Mouse (Mus musculus) midbrain, embryonic 16.5 days (tissue): ENCODE measurements around the gene Olfr356. TPM values are rescaled to one million over a fixed set of nuclear protein-coding genes. Genes with fewer than 3 reads are reported as not detected.

Experiments used
- ATAC-seq: fragments of 200-750 bp; cut with Nextera tagmentation; 2 replicates; pipeline ENCODE4 v1.8.0; 2017; ENCODE audit warnings: moderate TSS enrichment
- H3K27ac ChIP-seq: fragments of 300-500 bp; sonication (generic); 2 replicates; pipeline ENCODE4 v1.5.1; 2014; ENCODE audit warnings: mild to moderate bottlenecking, low read length, mixed read lengths
- H3K27me3 ChIP-seq: fragments of 300-500 bp; sonication (generic); 2 replicates; pipeline ENCODE4 v1.6.1; 2014; ENCODE audit warnings: low read depth, low read length, mixed read lengths; ENCODE audit not compliant: control insufficient read depth, insufficient read depth
- H3K36me3 ChIP-seq: fragments of 300-500 bp; sonication (generic); 2 replicates; pipeline ENCODE4 v1.6.1; 2014; ENCODE audit warnings: mild to moderate bottlenecking, low read length, moderate library complexity, mixed read lengths; ENCODE audit not compliant: control insufficient read depth, insufficient read depth
- H3K4me1 ChIP-seq: fragments of 300-500 bp; sonication (generic); 2 replicates; pipeline ENCODE4 v1.6.1; 2014; ENCODE audit warnings: mild to moderate bottlenecking, low read length, mixed read lengths; ENCODE audit not compliant: control insufficient read depth, insufficient read depth
- H3K4me2 ChIP-seq: fragments of 300-500 bp; sonication (generic); 2 replicates; pipeline ENCODE4 v1.6.1; 2014; ENCODE audit warnings: mild to moderate bottlenecking, low read length, mixed read lengths
- H3K4me3 ChIP-seq: fragments of 300-500 bp; sonication (generic); 2 replicates; pipeline ENCODE4 v1.5.1; 2014; ENCODE audit warnings: low read depth, mild to moderate bottlenecking, low read length, moderate library complexity, mixed read lengths
- H3K9ac ChIP-seq: fragments of 300-500 bp; sonication (generic); 2 replicates; pipeline ENCODE4 v1.6.1; 2014; ENCODE audit warnings: low read depth, low read length, mixed read lengths
- H3K9me3 ChIP-seq: fragments of 300-500 bp; sonication (generic); replicated peaks from 2 replicates; pipeline ENCODE4 v1.6.1; 2014; ENCODE audit warnings: mild to moderate bottlenecking, low read length, mixed read lengths; ENCODE audit not compliant: control insufficient read depth, poor library complexity, severe bottlenecking
- WGBS: fragments of 180-500 bp; shearing (Covaris S2); extraction: QIAGEN DNeasy Blood & Tissue Kit; methylation state at CpG from one replicate; pipeline ENCODE4 v1.1.7; 2014; 5-methylcytosine and 5-hydroxymethylcytosine counted together
- polyA plus RNA-seq: library from polyadenylated mRNA; unstranded; fragments of >200 nt; fragmentation: Nextera tagmentation; extraction: Ambion mirVana; gene quantifications from 2 replicates; pipeline ENCODE4 v1.2.1, GENCODE M21; 2015

Olfr356 gene
- not detected in 2 replicates for polyA plus RNA-seq

- WGBS: 82% methylated on average over 2 of the region's 2 CpGs
- Histone ChIP-seq H3K36me3 (no peaks in the 10 kb centered on the region), H3K9ac (no peak within 1 kb of the TSS), H3K4me2 (no peak within 1 kb of the TSS), H3K4me1 (no peaks in the 10 kb centered on the region), H3K9me3 (no peaks in the 10 kb centered on the region; the same call in none of the 2 replicates), H3K27ac (no peak within 1 kb of the TSS), H3K27me3 (no peaks in the 10 kb centered on the region), H3K4me3 (no peak within 1 kb of the TSS)
- no peak for ATAC-seq
Measured at GRCm38 (mm10) chr2:36936821-36937220, at the start of gene Olfr356. Gene Olfr356 (plus strand): TSS chr2:36937121.

GRCm38 (mm10) chr2:36892836-36893235 lies 44.1 kb upstream of the Olfr356 start, which contains the start of gene Olfr353:
Gene Olfr353 (minus strand): TSS chr2:36892936.
- Histone ChIP-seq H3K36me3 (no peaks in the 10 kb centered on the region), H3K27ac (no peak within 1 kb of the TSS), H3K27me3 (no peaks in the 10 kb centered on the region), H3K4me2 (no peak within 1 kb of the TSS), H3K4me1 (no peaks in the 10 kb centered on the region), H3K9me3 (peaks cover 16% of the 10 kb centered on the region), H3K9ac (no peak within 1 kb of the TSS), H3K4me3 (no peak within 1 kb of the TSS)
- ATAC-seq: no peak

- no peak for ATAC-seq
- Histone ChIP-seq H3K4me2 (no peak overlapping the region), H3K9me3 (peaks cover 12% of the 10 kb centered on the region)
Measured at GRCm38 (mm10) chr2:36897114-36897513, 39.8 kb upstream of the Olfr356 start.

GRCm38 (mm10) chr2:36905380-36905779 lies 31.5 kb upstream of the Olfr356 start, which contains the start of gene Olfr354:
Gene Olfr354 (plus strand): TSS chr2:36905680.
- Histone ChIP-seq H3K4me3 (no peak within 1 kb of the TSS), H3K27ac (no peak within 1 kb of the TSS), H3K9me3 (peaks cover 5% of the 10 kb centered on the region; the same call in 1 of the 2 replicates), H3K4me1 (no peaks in the 10 kb centered on the region), H3K36me3 (no peaks in the 10 kb centered on the region), H3K4me2 (no peak within 1 kb of the TSS), H3K27me3 (no peaks in the 10 kb centered on the region), H3K9ac (no peak within 1 kb of the TSS)
- no peak for ATAC-seq

More at GRCm38 (mm10) chr2:36897114-36897513, 39.8 kb upstream of the Olfr356 start:
- no peak overlapping the region for H3K4me3 ChIP-seq
- no peak overlapping the region for H3K9ac ChIP-seq
- no peaks in the 10 kb centered on the region for H3K36me3 ChIP-seq
- H3K4me1 ChIP-seq: no peaks in the 10 kb centered on the region
- no peaks in the 10 kb centered on the region for H3K27me3 ChIP-seq
- no peak overlapping the region for H3K27ac ChIP-seq

- no peaks in the 10 kb centered on the region for H3K27me3 ChIP-seq
- no peak within 1 kb of the TSS for H3K4me3 ChIP-seq
- H3K9me3 ChIP-seq: peaks cover 1% of the 10 kb centered on the region
- no peak for ATAC-seq
- no peak within 1 kb of the TSS for H3K4me2 ChIP-seq
- H3K27ac ChIP-seq: no peak within 1 kb of the TSS
- H3K4me1 ChIP-seq: no peaks in the 10 kb centered on the region
- no peak within 1 kb of the TSS for H3K9ac ChIP-seq
- no peaks in the 10 kb centered on the region for H3K36me3 ChIP-seq
Measured at GRCm38 (mm10) chr2:36928797-36929196, 8.1 kb upstream of the Olfr356 start, which contains the start of gene Olfr355. Gene Olfr355 (minus strand): TSS chr2:36928897.

Other genes with a start within 250 kb of the Olfr356 start
- not detected in 2 replicates for gene Olfr347, start 205.2 kb upstream of the Olfr356 start, polyA plus RNA-seq
- not detected in 2 replicates for gene Olfr348, start 152.8 kb upstream of the Olfr356 start, polyA plus RNA-seq
- not detected in 2 replicates for gene Olfr50, start 146.6 kb upstream of the Olfr356 start, polyA plus RNA-seq
- gene Olfr3, start 120.1 kb upstream of the Olfr356 start, polyA plus RNA-seq: not detected in 2 replicates
- not detected in 2 replicates for gene Olfr350, start 90.8 kb upstream of the Olfr356 start, polyA plus RNA-seq
- gene Olfr351, start 74.5 kb upstream of the Olfr356 start, polyA plus RNA-seq: not detected in 2 replicates
- gene Olfr352, start 68.7 kb upstream of the Olfr356 start, polyA plus RNA-seq: not detected in 2 replicates
- not detected in 2 replicates for gene Olfr353, start 44.2 kb upstream of the Olfr356 start, polyA plus RNA-seq
- not detected in 2 replicates for gene Olfr354, start 31.4 kb upstream of the Olfr356 start, polyA plus RNA-seq
- gene Olfr355, start 8.2 kb upstream of the Olfr356 start, polyA plus RNA-seq: not detected in 2 replicates
- not detected in 2 replicates for gene Olfr357, start 56.7 kb downstream of the Olfr356 start, polyA plus RNA-seq
- gene Olfr358, start 72.2 kb downstream of the Olfr356 start, polyA plus RNA-seq: not detected in 2 replicates
- not detected in 2 replicates for gene Olfr360, start 128.6 kb downstream of the Olfr356 start, polyA plus RNA-seq
- not detected in 2 replicates for gene Olfr361, start 152.2 kb downstream of the Olfr356 start, polyA plus RNA-seq
- gene Olfr362, start 180.8 kb downstream of the Olfr356 start, polyA plus RNA-seq: not detected in 2 replicates
- gene Olfr364-ps1, start 202.2 kb downstream of the Olfr356 start, polyA plus RNA-seq: not detected in 2 replicates